Mouse (Mus musculus) effector memory CD4-positive, alpha-beta T cell, adult 5 months (primary cell): ENCODE data around the gene Olfr592. TPM values are rescaled to one million over a fixed set of nuclear protein-coding genes. Genes with fewer than 3 reads are reported as not detected.

ENCODE experiments used
- polyA plus RNA-seq: library from polyadenylated mRNA; unstranded; fragments of 100-300 nt; shearing (Covaris generic); gene quantifications from one replicate; pipeline ENCODE4 v1.2.1, GENCODE M21; 2017

The Olfr592 gene
- 0.06 TPM for polyA plus RNA-seq

GRCm38 (mm10) chr7:103184503-103184902 lies at the start of gene Olfr592:
Gene Olfr592, plus strand, starts transcription at chr7:103184803.

GRCm38 (mm10) chr7:103140579-103140978 lies 44.0 kb upstream of the Olfr592 start, which contains the start of gene Olfr588-ps1:
Gene Olfr588-ps1, plus strand, starts transcription at chr7:103140879.

GRCm38 (mm10) chr7:103156256-103156655 lies 28.3 kb upstream of the Olfr592 start, which contains the start of gene Olfr589:
Gene Olfr589, minus strand, starts transcription at chr7:103156356.

GRCm38 (mm10) chr7:103178240-103178639 lies 6.4 kb upstream of the Olfr592 start, which contains the start of gene Olfr591:
Gene Olfr591, minus strand, starts transcription at chr7:103178340.

GRCm38 (mm10) chr7:103211562-103211961 lies 27.0 kb downstream of the Olfr592 start, which contains the start of gene Olfr593:
Gene Olfr593, plus strand, starts transcription at chr7:103211862.

GRCm38 (mm10) chr7:103216696-103217095 lies 32.1 kb downstream of the Olfr592 start, which contains the start of gene Olfr594:
Gene Olfr594, plus strand, starts transcription at chr7:103216996.

Other genes with a start within 250 kb of the Olfr592 start
- not detected for gene Olfr573-ps1, start 242.2 kb upstream of the Olfr592 start, polyA plus RNA-seq
- gene Olfr574, start 236.3 kb upstream of the Olfr592 start, polyA plus RNA-seq, result not detected
- gene Olfr575, start 226.0 kb upstream of the Olfr592 start, polyA plus RNA-seq, result not detected
- gene Olfr576, start 222.1 kb upstream of the Olfr592 start, polyA plus RNA-seq, result not detected
- not detected for gene Olfr577, start 208.9 kb upstream of the Olfr592 start, polyA plus RNA-seq
- not detected for gene Olfr578, start 195.5 kb upstream of the Olfr592 start, polyA plus RNA-seq
- not detected for gene Olfr582, start 146.8 kb upstream of the Olfr592 start, polyA plus RNA-seq
- gene Olfr583, start 133.5 kb upstream of the Olfr592 start, polyA plus RNA-seq, result not detected
- not detected for gene Olfr584, start 102.9 kb upstream of the Olfr592 start, polyA plus RNA-seq
- not detected for gene Olfr585, start 87.1 kb upstream of the Olfr592 start, polyA plus RNA-seq
- not detected for gene Olfr586, start 59.2 kb upstream of the Olfr592 start, polyA plus RNA-seq
- not detected for gene Olfr588-ps1, start 43.9 kb upstream of the Olfr592 start, polyA plus RNA-seq
- gene Olfr589, start 28.4 kb upstream of the Olfr592 start, polyA plus RNA-seq, result not detected
- 0.11 TPM for gene Olfr591, start 6.5 kb upstream of the Olfr592 start, polyA plus RNA-seq
- gene Olfr593, start 27.1 kb downstream of the Olfr592 start, polyA plus RNA-seq, result not detected
- 0.12 TPM for gene Olfr594, start 32.2 kb downstream of the Olfr592 start, polyA plus RNA-seq
- not detected for gene Usp17ld, start 67.7 kb downstream of the Olfr592 start, polyA plus RNA-seq
- 0.27 TPM for gene Olfr596, start 120.8 kb downstream of the Olfr592 start, polyA plus RNA-seq
- not detected for gene Olfr597, start 131.5 kb downstream of the Olfr592 start, polyA plus RNA-seq
- not detected for gene Olfr598, start 138.8 kb downstream of the Olfr592 start, polyA plus RNA-seq
- not detected for gene Olfr599, start 151.1 kb downstream of the Olfr592 start, polyA plus RNA-seq
- gene Olfr600, start 164.9 kb downstream of the Olfr592 start, polyA plus RNA-seq, result not detected
- gene Olfr601, start 177.9 kb downstream of the Olfr592 start, polyA plus RNA-seq, result not detected
- gene Olfr603, start 201.4 kb downstream of the Olfr592 start, polyA plus RNA-seq, result not detected
- gene Usp17lc, start 230.3 kb downstream of the Olfr592 start, polyA plus RNA-seq, result not detected